Mouse (Mus musculus): ENCODE measurements around the gene Hist1h2bh. TPM values are rescaled to one million over a fixed set of nuclear protein-coding genes. Genes with fewer than 3 reads are reported as not detected.

Hist1h2bh gene
- polyA plus RNA-seq, 1 experiment from 2014 or later: 0.44 TPM

- no peak overlapping the region for H3K9ac ChIP-seq
- H3K9me3 ChIP-seq: no peaks in the 10 kb centered on the region
- H3K4me3 ChIP-seq: peak overlapping the region; percentile 42
- no peaks in the 10 kb centered on the region for H3K27me3 ChIP-seq (replicated peaks)
- no peak for ATAC-seq (replicated peaks)
- H3K4me2 ChIP-seq: peak overlapping the region; percentile 67
- no peaks in the 10 kb centered on the region for H3K36me3 ChIP-seq (replicated peaks)
- H3K27ac ChIP-seq: no peak overlapping the region
- under 1% methylated on average over 6 of the region's 6 CpGs for WGBS
- peaks cover 11% of the 10 kb centered on the region; the same call in 1 of the 2 replicates for H3K4me1 ChIP-seq
These were observed 24.9 kb downstream of the Hist1h2bh start for GRCm38 (mm10) chr13:23518295-23518603.

GRCm38 (mm10) chr13:23517603-23518294 lies 25.4 kb downstream of the Hist1h2bh start:
- Histone ChIP-seq H3K4me2 (peak overlapping the region; percentile 67), H3K36me3 (replicated peaks) (no peaks in the 10 kb centered on the region), H3K27me3 (replicated peaks) (no peaks in the 10 kb centered on the region), H3K9me3 (no peaks in the 10 kb centered on the region), H3K27ac (peak overlapping the region; percentile 13; the same call in 1 of the 2 replicates), H3K4me1 (peaks cover 11% of the 10 kb centered on the region; the same call in 1 of the 2 replicates), H3K4me3 (peak overlapping the region; percentile 42), H3K9ac (no peak overlapping the region)
- under 1% methylated on average over 27 of the region's 27 CpGs for WGBS
- peak; percentile 91 for ATAC-seq (replicated peaks)

- H3K4me1 ChIP-seq: peaks cover 11% of the 10 kb centered on the region; the same call in 1 of the 2 replicates
- H3K4me2 ChIP-seq: peak overlapping the region; percentile 67
- ATAC-seq (replicated peaks): peak; percentile 77
- peak overlapping the region; percentile 42 for H3K4me3 ChIP-seq
- WGBS: under 1% methylated on average over 19 of the region's 19 CpGs
- no peaks in the 10 kb centered on the region for H3K9me3 ChIP-seq
- H3K36me3 ChIP-seq (replicated peaks): no peaks in the 10 kb centered on the region
- no peaks in the 10 kb centered on the region for H3K27me3 ChIP-seq (replicated peaks)
- H3K27ac ChIP-seq: peak overlapping the region; percentile 50; the same call in 1 of the 2 replicates
- H3K9ac ChIP-seq: no peak overlapping the region
These were observed 26.2 kb downstream of the Hist1h2bh start for GRCm38 (mm10) chr13:23516822-23517602.

GRCm38 (mm10) chr13:23515826-23516620 lies 27.2 kb downstream of the Hist1h2bh start:
- Histone ChIP-seq H3K9me3 (no peaks in the 10 kb centered on the region), H3K9ac (0 out of 2 replicates have a peak overlapping the region, but pooled peaks have one; percentile 33), H3K4me2 (peak overlapping the region; percentile 67), H3K4me3 (peak overlapping the region; percentile 42), H3K4me1 (peaks cover 11% of the 10 kb centered on the region; the same call in 1 of the 2 replicates), H3K27me3 (replicated peaks) (no peaks in the 10 kb centered on the region), H3K27ac (no peak overlapping the region), H3K36me3 (replicated peaks) (no peaks in the 10 kb centered on the region)
- WGBS: 55% methylated on average over 15 of the region's 15 CpGs
- no peak for ATAC-seq (replicated peaks)

GRCm38 (mm10) chr13:23515281-23515680 lies 27.9 kb downstream of the Hist1h2bh start:
- H3K4me3 ChIP-seq: no peak overlapping the region
- no peak for ATAC-seq (replicated peaks)
- no peaks in the 10 kb centered on the region for H3K9me3 ChIP-seq
- H3K27me3 ChIP-seq (replicated peaks): no peaks in the 10 kb centered on the region
- H3K9ac ChIP-seq: no peak overlapping the region
- no peaks in the 10 kb centered on the region for H3K36me3 ChIP-seq (replicated peaks)
- H3K27ac ChIP-seq: no peak overlapping the region
- peaks cover 11% of the 10 kb centered on the region; the same call in 1 of the 2 replicates for H3K4me1 ChIP-seq
- 70% methylated on average over 5 of the region's 5 CpGs for WGBS
- no peak overlapping the region for H3K4me2 ChIP-seq

GRCm38 (mm10) chr13:23513517-23513916 lies 29.7 kb downstream of the Hist1h2bh start:
- H3K36me3 ChIP-seq (replicated peaks): no peaks in the 10 kb centered on the region
- H3K9me3 ChIP-seq: no peaks in the 10 kb centered on the region
- no peaks in the 10 kb centered on the region for H3K27me3 ChIP-seq (replicated peaks)
- no peak for ATAC-seq (replicated peaks)
- WGBS: 93% methylated on average over 1 of the region's 1 CpGs
- no peak overlapping the region for H3K9ac ChIP-seq
- peaks cover 7% of the 10 kb centered on the region; the same call in 1 of the 2 replicates for H3K4me1 ChIP-seq
- no peak overlapping the region for H3K27ac ChIP-seq
- H3K4me3 ChIP-seq: no peak overlapping the region
- no peak overlapping the region for H3K4me2 ChIP-seq

- H3K27me3 ChIP-seq (replicated peaks): peaks cover 8% of the 10 kb centered on the region; the same call in 1 of the 2 replicates
These were observed 33.1 kb downstream of the Hist1h2bh start for GRCm38 (mm10) chr13:23510127-23510526.

GRCm38 (mm10) chr13:23506819-23507515 lies 36.2 kb downstream of the Hist1h2bh start:
- no peak overlapping the region for H3K9ac ChIP-seq
- H3K4me1 ChIP-seq: peaks cover 6% of the 10 kb centered on the region
- H3K36me3 ChIP-seq (replicated peaks): no peaks in the 10 kb centered on the region
- no peak overlapping the region for H3K27ac ChIP-seq
- 0 out of 2 replicates have a peak overlapping the region, but pooled peaks have one; percentile 32 for H3K4me2 ChIP-seq
- H3K9me3 ChIP-seq: no peaks in the 10 kb centered on the region
- 20% methylated on average over 14 of the region's 14 CpGs for WGBS
- no peak overlapping the region for H3K4me3 ChIP-seq
- no peak for ATAC-seq (replicated peaks)
- peaks cover 8% of the 10 kb centered on the region; the same call in 1 of the 2 replicates for H3K27me3 ChIP-seq (replicated peaks)

More at GRCm38 (mm10) chr13:23510127-23510526, 33.1 kb downstream of the Hist1h2bh start:
- H3K27ac ChIP-seq: no peak overlapping the region
- peaks cover 6% of the 10 kb centered on the region; the same call in 1 of the 2 replicates for H3K4me1 ChIP-seq
- ATAC-seq (replicated peaks): no peak
- no peak overlapping the region for H3K4me3 ChIP-seq
- no peaks in the 10 kb centered on the region for H3K36me3 ChIP-seq (replicated peaks)
- WGBS: 61% methylated on average over 1 of the region's 1 CpGs
- no peak overlapping the region for H3K4me2 ChIP-seq
- H3K9me3 ChIP-seq: no peaks in the 10 kb centered on the region
- H3K9ac ChIP-seq: no peak overlapping the region

GRCm38 (mm10) chr13:23506351-23506750 lies 36.8 kb downstream of the Hist1h2bh start:
- Histone ChIP-seq H3K4me3 (no peak overlapping the region), H3K4me1 (peaks cover 6% of the 10 kb centered on the region), H3K36me3 (replicated peaks) (no peaks in the 10 kb centered on the region), H3K27me3 (replicated peaks) (peaks cover 8% of the 10 kb centered on the region; the same call in 1 of the 2 replicates), H3K9ac (no peak overlapping the region), H3K9me3 (no peaks in the 10 kb centered on the region), H3K27ac (no peak overlapping the region), H3K4me2 (peak overlapping the region; percentile 32; the same call in 1 of the 2 replicates)
- WGBS: 7% methylated on average over 13 of the region's 13 CpGs
- ATAC-seq (replicated peaks): no peak

- H3K4me3 ChIP-seq: peak overlapping the region; percentile 1; the same call in 1 of the 2 replicates
- H3K9me3 ChIP-seq: no peaks in the 10 kb centered on the region
- peaks cover 8% of the 10 kb centered on the region; the same call in 1 of the 2 replicates for H3K27me3 ChIP-seq (replicated peaks)
- no peak for ATAC-seq (replicated peaks)
- WGBS: 7% methylated on average over 14 of the region's 14 CpGs
- H3K36me3 ChIP-seq (replicated peaks): no peaks in the 10 kb centered on the region
- peaks cover 6% of the 10 kb centered on the region for H3K4me1 ChIP-seq
- H3K27ac ChIP-seq: no peak overlapping the region
- H3K4me2 ChIP-seq: peak overlapping the region; percentile 32
- H3K9ac ChIP-seq: no peak overlapping the region
These were observed 37.4 kb downstream of the Hist1h2bh start for GRCm38 (mm10) chr13:23505662-23506345.

GRCm38 (mm10) chr13:23503797-23504196 lies 39.4 kb downstream of the Hist1h2bh start:
- Histone ChIP-seq H3K4me2 (no peak overlapping the region), H3K36me3 (replicated peaks) (no peaks in the 10 kb centered on the region), H3K4me3 (no peak overlapping the region), H3K27ac (no peak overlapping the region), H3K4me1 (peaks cover 6% of the 10 kb centered on the region), H3K27me3 (replicated peaks) (peaks cover 15% of the 10 kb centered on the region; the same call in 1 of the 2 replicates), H3K9ac (no peak overlapping the region), H3K9me3 (no peaks in the 10 kb centered on the region)
- no peak for ATAC-seq (replicated peaks)
- 1% methylated on average over 9 of the region's 9 CpGs for WGBS

All from midbrain, embryonic 15.5 days (tissue).